Mouse (Mus musculus): ENCODE results near the gene Klk6. TPM values are rescaled to one million over a fixed set of nuclear protein-coding genes. Genes with fewer than 3 reads are reported as not detected.

The Klk6 gene
- not detected in 2 replicates for polyA plus RNA-seq (2012; rRNA removed)

DNA sequence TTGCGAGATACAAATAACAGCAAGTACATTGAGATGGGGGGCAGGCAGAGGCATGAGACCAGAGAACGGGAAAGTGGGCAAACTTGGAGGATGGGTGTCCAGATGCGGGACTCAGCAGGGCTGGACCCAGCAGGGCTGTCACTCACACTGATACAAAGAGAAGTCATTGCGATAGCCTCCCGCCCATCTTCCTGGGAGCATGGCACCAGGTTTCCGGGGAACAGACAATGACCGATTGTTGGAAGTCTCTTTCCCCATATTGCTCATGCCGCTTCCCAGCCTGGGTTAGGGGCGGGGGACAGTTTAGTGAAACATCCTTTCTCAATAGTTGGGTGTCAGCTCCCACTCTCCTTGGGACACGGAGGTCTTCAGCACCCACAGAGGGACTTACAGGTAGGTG lies at the start of gene Klk6:
Gene Klk6, plus strand, starts transcription at position 301 of the 400 bp plus-strand sequence.
- H3K36me3 ChIP-seq (ENCODE audit: control insufficient read depth, insufficient read depth, low read length): no peaks in the 10 kb centered on the region
- no peak within 1 kb of the TSS for H3K4me3 ChIP-seq (ENCODE audit: extremely low read depth, insufficient read depth, insufficient read length)
- no peak for TF ChIP-seq CTCF (IDR thresholded peaks at IDR 0.05; ENCODE audit: extremely low read depth, insufficient read depth, insufficient read length, insufficient replicate concordance)
- TF ChIP-seq POLR2A (IDR thresholded peaks at IDR 0.05; ENCODE audit: low read depth, low read length): no peak
- H3K4me1 ChIP-seq (ENCODE audit: control insufficient read depth, insufficient read depth, insufficient read length): no peaks in the 10 kb centered on the region
- no peak within 1 kb of the TSS for H3K27ac ChIP-seq (ENCODE audit: insufficient read depth, low read length)
- WGBS: 84% methylated on average over 10 of the region's 10 CpGs
- H3K27me3 ChIP-seq (ENCODE audit: control insufficient read depth, insufficient read depth, low read length): no peaks in the 10 kb centered on the region
- DNase-seq (ENCODE audit: low read depth in 1 of 2, low spot score in 2 of 2): no peak

DNA sequence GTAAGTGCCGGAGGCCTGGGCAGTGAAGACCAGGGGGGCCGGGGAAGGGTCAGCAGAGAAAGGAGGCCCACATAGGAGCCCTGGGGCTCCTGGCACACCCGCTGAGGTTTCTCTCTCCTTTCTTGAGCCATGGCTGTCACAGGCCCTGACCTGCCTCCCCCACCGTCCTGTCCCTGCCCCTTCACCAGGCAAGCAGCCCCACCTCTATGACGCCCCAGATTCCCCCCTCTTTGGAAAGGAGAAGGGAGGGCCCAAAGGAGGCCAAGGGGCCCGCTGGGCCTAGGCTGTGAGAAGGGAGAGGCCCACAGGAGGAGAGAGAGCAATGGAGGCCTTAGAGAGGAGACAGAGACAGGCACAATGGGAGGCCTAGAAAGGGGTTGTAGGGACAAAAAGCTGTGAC lies 49.5 kb upstream of the Klk6 start:
- TF ChIP-seq CTCF (IDR thresholded peaks at IDR 0.05; ENCODE audit: extremely low read depth, insufficient read depth, insufficient read length, insufficient replicate concordance) (no peak), POLR2A (IDR thresholded peaks at IDR 0.05; ENCODE audit: low read depth, low read length) (no peak)
- H3K27me3 ChIP-seq (ENCODE audit: control insufficient read depth, insufficient read depth, low read length): no peaks in the 10 kb centered on the region
- no peak for DNase-seq (ENCODE audit: low read depth in 1 of 2, low spot score in 2 of 2)

DNA sequence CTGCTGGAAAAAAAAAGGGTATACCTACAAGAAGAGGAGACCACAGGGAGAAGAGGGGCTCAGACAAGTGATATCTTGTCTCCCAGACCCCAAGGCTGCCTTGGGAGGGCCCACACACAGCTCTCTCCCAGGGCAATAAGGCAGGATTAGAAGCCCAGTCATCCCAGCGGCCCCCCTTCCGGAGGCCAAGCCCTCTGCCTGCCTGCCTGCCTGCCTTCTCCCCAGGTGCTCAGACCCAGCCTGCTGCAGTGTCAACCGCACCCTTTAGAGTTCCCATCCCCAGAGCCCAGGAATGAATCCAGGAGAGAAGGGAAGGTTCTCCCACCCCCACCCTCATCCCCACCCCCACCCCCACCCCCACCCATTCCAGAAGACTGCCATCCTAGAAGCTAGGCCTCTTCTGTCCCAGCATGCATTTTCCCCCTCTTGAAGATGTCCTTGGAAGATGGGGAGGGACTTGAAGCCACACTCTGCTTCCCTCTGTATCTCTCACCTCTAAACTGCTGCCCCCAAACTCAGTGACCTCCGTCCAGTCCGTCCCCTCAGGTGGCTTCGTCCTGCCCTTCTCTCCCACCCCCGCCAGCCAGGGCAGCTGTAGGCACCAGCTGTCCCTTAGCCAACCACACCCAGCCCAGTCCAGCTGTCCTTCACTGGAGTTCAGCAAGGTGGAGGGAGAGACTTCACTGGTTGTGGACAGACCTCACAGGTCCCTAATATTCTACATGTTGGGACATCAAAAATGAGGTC lies 48.8 kb upstream of the Klk6 start:
- Histone ChIP-seq H3K27me3 (ENCODE audit: control insufficient read depth, insufficient read depth, low read length) (no peaks in the 10 kb centered on the region), H3K36me3 (ENCODE audit: control insufficient read depth, insufficient read depth, low read length) (no peaks in the 10 kb centered on the region), H3K27ac (ENCODE audit: insufficient read depth, low read length) (no peak overlapping the region), H3K4me3 (ENCODE audit: extremely low read depth, insufficient read depth, insufficient read length) (no peak overlapping the region), H3K4me1 (ENCODE audit: control insufficient read depth, insufficient read depth, insufficient read length) (no peaks in the 10 kb centered on the region)
- WGBS: 82% methylated on average over 7 of the region's 7 CpGs
- TF ChIP-seq CTCF (IDR thresholded peaks at IDR 0.05; ENCODE audit: extremely low read depth, insufficient read depth, insufficient read length, insufficient replicate concordance) (no peak), POLR2A (IDR thresholded peaks at IDR 0.05; ENCODE audit: low read depth, low read length) (no peak)
- no peak for DNase-seq (ENCODE audit: low read depth in 1 of 2, low spot score in 2 of 2)

More for the DNA sequence above, 49.5 kb upstream of the Klk6 start:
- Histone ChIP-seq H3K4me3 (ENCODE audit: extremely low read depth, insufficient read depth, insufficient read length) (no peak overlapping the region), H3K4me1 (ENCODE audit: control insufficient read depth, insufficient read depth, insufficient read length) (no peaks in the 10 kb centered on the region), H3K36me3 (ENCODE audit: control insufficient read depth, insufficient read depth, low read length) (no peaks in the 10 kb centered on the region), H3K27ac (ENCODE audit: insufficient read depth, low read length) (no peak overlapping the region)
- WGBS: 74% methylated on average over 6 of the region's 6 CpGs

DNA sequence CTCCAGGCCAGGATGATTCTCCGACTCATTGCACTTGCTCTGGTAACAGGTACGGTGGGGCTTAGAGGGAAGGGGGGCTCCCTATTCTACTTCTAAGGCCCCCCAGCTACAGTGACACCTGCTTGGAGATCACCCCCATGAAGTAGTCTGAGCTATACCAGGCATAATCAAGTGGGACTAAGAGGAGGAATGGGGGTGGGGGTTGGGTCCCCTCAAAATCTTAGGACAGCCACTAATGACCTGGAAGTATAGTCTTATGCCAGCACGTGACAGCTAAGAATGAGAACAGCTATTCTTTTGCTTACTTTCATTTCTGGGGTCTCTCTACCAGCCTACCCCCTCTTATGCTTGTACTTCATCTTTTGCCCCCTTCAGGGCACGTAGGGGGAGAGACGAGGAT lies 47.8 kb upstream of the Klk6 start:
- no peak for DNase-seq (ENCODE audit: low read depth in 1 of 2, low spot score in 2 of 2)
- WGBS: 86% methylated on average over 5 of the region's 5 CpGs
- no peak for TF ChIP-seq POLR2A (IDR thresholded peaks at IDR 0.05; ENCODE audit: low read depth, low read length)
- no peak for TF ChIP-seq CTCF (IDR thresholded peaks at IDR 0.05; ENCODE audit: extremely low read depth, insufficient read depth, insufficient read length, insufficient replicate concordance)

GRCm38 (mm10) chr7:43777423-43777822 lies 46.9 kb upstream of the Klk6 start:
- H3K4me1 ChIP-seq (ENCODE audit: control insufficient read depth, insufficient read depth, insufficient read length): no peaks in the 10 kb centered on the region; the same call in 1 of the 2 replicates
- no peaks in the 10 kb centered on the region for H3K36me3 ChIP-seq (ENCODE audit: control insufficient read depth, insufficient read depth, low read length)
- no peak overlapping the region for H3K27ac ChIP-seq (ENCODE audit: insufficient read depth, low read length)
- no peak for DNase-seq (ENCODE audit: low read depth in 1 of 2, low spot score in 2 of 2)
- no peak overlapping the region for H3K4me3 ChIP-seq (ENCODE audit: extremely low read depth, insufficient read depth, insufficient read length)
- TF ChIP-seq POLR2A (IDR thresholded peaks at IDR 0.05; ENCODE audit: low read depth, low read length) (no peak), CTCF (IDR thresholded peaks at IDR 0.05; ENCODE audit: extremely low read depth, insufficient read depth, insufficient read length, insufficient replicate concordance) (no peak)
- H3K27me3 ChIP-seq (ENCODE audit: control insufficient read depth, insufficient read depth, low read length): no peaks in the 10 kb centered on the region
- 85% methylated on average over 12 of the region's 12 CpGs for WGBS

More for the DNA sequence above, 47.8 kb upstream of the Klk6 start:
- no peaks in the 10 kb centered on the region for H3K4me1 ChIP-seq (ENCODE audit: control insufficient read depth, insufficient read depth, insufficient read length)
- H3K27me3 ChIP-seq (ENCODE audit: control insufficient read depth, insufficient read depth, low read length): no peaks in the 10 kb centered on the region
- H3K36me3 ChIP-seq (ENCODE audit: control insufficient read depth, insufficient read depth, low read length): no peaks in the 10 kb centered on the region
- H3K27ac ChIP-seq (ENCODE audit: insufficient read depth, low read length): no peak overlapping the region
- no peak overlapping the region for H3K4me3 ChIP-seq (ENCODE audit: extremely low read depth, insufficient read depth, insufficient read length)

GRCm38 (mm10) chr7:43778176-43778970 lies 45.9 kb upstream of the Klk6 start:
- WGBS: 85% methylated on average over 10 of the region's 10 CpGs
- no peak overlapping the region for H3K4me3 ChIP-seq (ENCODE audit: extremely low read depth, insufficient read depth, insufficient read length)
- H3K36me3 ChIP-seq (ENCODE audit: control insufficient read depth, insufficient read depth, low read length): no peaks in the 10 kb centered on the region
- no peaks in the 10 kb centered on the region for H3K27me3 ChIP-seq (ENCODE audit: control insufficient read depth, insufficient read depth, low read length)
- no peak for TF ChIP-seq CTCF (IDR thresholded peaks at IDR 0.05; ENCODE audit: extremely low read depth, insufficient read depth, insufficient read length, insufficient replicate concordance)
- no peak for TF ChIP-seq POLR2A (IDR thresholded peaks at IDR 0.05; ENCODE audit: low read depth, low read length)
- peaks cover 2% of the 10 kb centered on the region for H3K4me1 ChIP-seq (ENCODE audit: control insufficient read depth, insufficient read depth, insufficient read length)
- no peak for DNase-seq (ENCODE audit: low read depth in 1 of 2, low spot score in 2 of 2)
- H3K27ac ChIP-seq (ENCODE audit: insufficient read depth, low read length): no peak overlapping the region

All from spleen, adult 2 months (tissue).